Mouse (Mus musculus) induced T-regulatory cell, adult 2 months (primary cell): ENCODE data around the gene Adk.
"Not testable (repeated sequence)": the region's sequence is repeated elsewhere in the genome, so short reads cannot be mapped to it uniquely, and the experiment has no call there.

Experiments used
- DNase-seq: peaks from one replicate; pipeline ENCODE4 v3.0.0-alpha.2; 2012; ENCODE audit warnings: low read depth

The Adk gene

DNA sequence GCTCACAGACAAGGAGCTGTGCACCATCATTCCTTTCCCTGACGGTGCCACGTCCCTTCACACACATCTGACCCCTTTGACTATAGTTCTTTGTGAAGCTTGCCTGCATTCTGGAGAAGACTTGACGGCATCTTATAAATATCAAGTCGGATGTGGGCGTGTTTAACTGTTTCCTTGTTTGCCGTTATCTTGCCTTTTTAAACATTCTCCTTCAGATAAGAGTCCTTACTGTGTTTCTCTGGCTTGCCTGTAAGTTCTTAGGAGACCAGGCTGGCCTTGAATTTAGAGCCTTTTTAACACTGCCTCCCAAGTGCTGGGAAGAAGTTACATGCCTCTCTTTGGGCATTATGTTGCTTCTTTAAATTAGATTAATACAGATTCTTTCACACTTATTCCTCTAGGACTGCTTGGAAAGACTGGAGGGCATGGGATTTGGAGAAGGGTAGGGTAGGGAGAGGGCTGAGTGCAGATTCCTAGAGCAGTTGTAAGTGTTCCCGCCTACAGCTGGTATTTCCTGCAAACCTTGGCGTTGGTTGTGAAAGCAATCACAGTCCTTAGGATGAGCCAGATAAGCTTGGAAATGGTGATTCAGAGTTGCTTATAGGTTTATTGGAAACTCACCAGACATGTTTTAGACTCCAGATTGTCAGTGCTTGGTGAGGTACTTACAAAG is 13.3 kb downstream of the Adk start:
- DNase-seq: no peak

DNA sequence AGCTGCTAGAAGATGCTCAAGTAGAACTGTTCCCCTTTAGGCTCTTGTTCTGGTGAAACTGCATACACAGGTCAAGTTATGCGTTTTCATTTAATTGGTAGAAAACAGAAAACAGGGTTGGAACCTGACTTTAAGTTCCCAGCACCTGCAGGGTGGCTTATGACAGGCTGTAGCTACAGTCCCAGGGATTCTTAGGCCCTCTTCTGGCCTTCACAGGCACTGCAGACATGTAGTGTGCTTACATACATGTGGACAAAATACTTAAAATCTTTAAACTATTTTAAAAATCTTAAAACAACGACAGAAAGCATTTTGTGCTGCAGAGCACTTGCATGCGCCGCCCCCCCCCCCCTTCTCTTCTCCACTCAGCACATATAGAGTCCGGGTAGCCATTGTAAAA is 17.2 kb downstream of the Adk start:
- DNase-seq: peak; percentile 48

DNA sequence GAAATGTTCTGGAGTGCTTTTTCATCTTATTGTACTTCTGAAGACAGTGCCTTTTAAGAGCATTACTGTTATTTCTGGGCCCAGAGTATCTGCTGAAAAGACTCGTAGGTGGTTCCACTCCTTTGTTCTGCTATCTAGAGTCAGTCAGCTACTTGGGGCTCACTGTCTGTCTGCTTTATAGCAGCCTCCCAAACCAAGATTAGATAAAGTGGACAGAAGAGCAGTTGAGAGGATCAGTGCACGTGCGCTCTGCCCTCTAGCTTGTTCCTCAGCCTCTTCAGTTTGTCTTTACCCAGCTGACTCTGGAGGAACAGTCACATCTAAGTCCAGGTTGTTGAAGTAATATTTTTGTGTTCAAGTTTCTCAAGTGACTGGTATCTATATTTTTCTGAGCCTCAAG is 21.6 kb downstream of the Adk start:
- DNase-seq: no peak

DNA sequence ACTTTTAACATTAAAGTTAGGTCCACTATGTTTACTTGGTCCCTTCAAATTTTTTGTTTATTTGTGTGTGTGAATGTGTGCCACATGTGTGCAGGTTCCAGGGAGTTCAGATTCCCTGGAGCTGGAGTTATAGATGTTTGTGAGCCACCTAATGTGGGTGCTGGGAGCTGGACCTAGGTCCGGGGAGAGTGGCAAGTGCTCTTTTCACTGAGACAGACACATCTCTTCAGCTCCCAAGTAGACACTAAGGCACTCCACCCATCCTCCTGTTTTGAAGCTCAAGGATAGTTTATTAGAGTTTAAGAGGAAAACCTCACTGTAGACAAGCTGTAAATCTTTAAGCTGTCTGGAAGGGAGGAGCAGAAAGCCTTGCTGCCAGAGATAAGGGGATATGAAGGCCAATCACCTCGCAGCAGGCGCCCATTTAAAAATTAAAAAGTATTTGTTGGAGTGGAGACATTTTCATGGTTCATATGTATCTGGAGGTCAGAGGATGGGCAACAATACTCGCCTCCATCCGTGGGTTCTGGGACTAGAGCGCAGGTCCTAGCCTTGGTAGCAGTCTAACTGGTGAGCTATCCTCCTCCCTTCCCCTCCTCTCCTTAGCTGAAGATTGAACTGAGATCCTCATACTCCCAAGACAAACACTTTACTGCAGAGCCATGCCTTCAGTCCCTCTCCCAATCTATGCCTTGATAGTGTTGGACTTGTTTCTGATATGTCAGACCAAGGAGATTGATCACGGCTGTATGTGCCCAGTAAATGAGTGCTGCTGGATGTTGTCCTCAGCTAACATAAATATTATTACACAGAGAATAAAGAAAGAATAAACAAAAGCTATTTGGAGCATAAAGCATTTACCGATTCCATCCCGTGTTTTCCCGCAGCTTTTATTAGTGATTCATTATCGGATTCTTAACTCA is 22.3 kb downstream of the Adk start:
- DNase-seq: peak; percentile 16

DNA sequence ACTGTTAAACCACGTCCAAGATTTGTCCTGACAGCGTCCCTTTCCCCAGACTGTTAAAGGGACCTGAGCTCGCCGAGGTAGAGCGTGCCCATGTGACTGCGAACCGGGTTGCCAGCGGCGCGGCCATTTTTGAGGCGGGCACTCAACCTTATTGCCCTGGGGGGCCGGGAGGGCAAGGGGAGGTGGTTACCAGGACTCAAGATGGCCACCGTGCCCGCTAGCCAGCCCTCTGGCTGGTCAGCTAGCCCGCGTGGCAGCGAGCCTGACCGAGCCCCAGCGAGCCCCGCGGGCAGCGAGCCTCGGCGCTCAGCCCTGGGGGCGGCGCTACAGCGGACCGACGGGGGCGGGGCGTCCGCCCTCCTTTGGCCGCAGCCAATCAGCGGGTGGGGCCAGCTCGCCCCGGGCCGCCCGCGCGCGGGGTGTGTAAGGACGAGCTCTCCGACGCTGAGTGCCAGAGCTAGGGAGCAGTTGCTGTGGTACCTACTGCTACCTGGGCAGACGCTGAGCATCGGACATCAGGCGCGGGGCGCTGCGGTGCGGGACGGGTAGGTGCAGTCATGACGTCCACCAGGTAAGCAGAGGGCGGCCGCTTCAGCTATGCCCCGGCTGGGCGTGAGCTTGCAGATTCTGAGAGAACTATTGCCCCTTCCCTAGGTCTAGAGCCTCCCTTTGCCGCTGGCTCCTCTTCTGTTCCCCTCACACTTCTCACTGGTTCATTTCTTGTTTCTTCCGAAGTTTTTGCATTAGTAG is 23.6 kb downstream of the Adk start:
- DNase-seq: peak; percentile 94

DNA sequence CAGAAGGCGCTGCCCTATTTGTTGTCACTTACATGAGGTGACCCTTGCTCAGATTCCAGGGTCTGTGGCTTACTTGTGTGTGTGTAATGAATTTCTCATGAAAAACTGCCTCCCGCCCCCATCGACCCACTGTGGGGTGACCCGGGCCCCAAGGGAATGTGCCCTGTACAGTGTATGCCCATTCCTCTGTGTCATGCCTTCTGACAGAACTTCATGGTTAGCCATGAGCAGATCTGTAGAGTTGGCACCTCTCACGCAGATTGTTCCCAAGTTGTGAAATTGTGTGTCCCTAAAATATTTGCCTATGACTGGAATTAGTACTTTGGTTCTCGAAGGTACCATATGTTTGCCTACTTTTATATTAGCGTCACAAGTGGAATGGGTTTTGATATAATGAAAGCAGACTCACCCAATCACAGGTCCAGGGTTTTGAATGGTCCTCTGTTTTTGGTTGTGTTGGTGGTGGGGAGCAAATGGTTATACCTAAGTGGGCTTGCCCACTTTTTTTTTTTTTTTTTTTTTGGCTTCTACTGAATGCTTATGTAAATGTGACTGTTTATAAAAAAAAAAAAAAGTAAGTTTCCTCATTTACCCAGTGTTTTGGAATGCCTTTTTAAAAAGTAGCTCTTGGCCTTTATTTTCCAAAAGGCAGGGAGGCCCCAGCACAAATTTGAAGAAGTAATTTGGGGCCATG is 24.3 kb downstream of the Adk start:
- no peak for DNase-seq

DNA sequence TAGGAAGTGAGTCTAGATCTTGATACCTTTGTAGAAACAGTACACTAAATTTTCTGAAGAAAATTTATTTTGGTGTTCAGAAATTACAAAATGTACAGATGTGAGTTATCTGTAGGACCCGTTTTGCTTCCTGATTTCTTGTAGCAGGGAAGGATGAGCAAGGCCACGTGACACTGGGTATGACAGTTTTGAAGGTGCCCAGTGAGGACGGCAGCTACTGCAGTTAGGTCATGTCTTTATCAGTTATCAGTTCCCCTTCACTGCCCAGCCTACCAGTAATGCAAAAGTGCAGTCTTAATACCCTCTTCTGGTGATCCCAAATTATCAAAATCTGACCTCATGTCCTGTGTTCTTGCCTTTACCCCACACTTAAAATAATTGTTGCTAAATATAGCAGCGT is 25.6 kb downstream of the Adk start:
- peak; percentile 31 for DNase-seq

DNA sequence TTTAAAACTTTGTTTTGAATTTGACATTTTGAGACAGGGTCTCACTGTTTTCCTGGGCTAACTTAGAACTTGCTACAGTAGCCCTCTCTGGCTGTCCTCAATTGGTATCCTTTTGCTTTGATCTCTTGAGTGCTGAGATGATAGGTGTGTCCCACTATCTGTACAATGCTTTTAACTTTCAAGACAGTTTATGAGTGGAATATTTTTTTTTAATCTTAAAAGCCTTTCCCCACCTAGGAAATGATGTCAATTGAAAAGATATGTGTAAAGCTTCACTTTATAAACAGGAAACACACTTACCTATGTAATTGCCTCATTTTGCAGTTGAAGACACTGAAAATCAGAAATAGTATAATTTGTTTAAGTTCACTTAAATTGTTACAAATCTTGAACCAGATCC is 26.1 kb downstream of the Adk start:
- peak; percentile 64 for DNase-seq

DNA sequence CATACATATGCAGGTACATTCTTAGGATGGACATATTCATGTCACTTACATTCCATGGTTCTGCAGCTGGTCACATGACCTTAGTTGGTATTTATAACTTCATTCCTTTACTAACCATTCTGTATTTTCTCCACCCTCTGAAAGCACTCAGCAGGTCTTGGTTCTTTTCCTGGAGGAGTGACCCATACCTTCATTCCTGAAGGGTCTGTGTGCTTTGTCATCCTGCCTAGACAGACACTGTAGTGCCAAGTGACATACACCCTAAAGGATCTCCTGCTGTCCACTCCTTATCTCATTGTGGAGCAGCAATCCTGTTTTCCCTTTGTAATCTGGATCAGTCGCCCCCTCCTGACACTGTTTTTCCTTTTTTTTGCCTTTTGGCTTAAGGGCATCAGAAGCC is 30.4 kb downstream of the Adk start:
- no peak for DNase-seq

DNA sequence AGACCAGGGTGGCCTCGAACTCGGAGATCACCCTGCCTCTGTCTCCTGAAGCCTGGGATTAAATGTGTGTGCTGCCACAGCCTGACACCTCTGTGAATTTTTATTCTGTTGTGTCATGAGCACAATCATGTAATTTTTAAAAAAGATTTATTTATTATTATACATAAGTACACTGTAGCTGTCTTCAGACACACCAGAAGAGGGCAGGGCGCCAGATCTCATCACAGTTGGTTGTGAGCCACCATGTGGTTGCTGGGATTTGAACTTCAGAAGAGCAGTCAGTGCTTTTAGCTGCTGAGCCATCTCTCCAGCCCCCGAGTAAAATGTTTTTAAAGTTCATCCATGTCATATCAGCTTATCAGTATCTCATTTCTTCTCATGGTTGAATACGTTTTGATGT is 33.3 kb downstream of the Adk start:
- no peak for DNase-seq

DNA sequence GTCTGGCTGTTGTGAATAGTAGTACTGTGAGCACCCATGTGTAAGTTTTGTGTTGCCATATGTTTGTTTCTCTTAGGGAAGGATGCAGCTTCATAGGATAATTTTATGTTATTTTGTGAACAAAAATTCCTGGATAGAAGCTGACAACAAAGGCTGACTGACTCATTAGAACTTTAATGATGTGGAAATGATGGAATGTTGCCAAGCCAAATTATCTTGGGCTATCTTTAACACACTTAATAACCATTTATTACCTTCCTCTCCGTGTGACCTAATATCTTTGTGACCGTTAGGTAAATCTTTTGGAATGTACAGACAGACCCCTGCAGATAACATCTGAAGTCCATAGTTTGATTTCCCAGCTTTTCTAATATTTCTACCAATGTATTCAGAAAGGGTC is 33.7 kb downstream of the Adk start:
- no peak for DNase-seq

DNA sequence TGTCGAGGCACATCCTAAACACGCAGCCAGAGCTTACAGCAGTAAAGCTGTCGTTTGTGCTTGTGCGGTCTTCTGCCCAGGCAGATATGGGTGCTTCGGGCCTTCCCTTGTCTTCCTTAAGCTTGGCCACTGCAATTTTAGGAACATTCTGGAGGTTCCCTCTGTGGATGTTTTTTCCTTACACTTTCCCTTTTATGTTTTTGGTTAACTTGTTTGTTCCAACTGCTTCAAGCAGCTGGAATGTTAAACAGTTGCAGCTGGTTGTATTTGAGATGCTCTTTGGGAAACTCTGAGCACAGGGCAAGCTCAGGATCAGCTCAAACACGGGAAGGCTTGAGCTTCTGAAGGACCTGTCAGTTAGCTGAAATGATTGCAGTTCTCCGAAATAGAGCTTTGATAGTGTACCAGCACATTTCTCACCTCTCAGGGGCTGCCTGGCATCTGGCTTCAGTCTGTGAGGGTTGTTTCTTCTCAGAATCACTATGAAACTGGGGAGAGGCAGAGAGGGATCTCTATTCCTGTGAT is 34.5 kb downstream of the Adk start:
- no peak for DNase-seq

DNA sequence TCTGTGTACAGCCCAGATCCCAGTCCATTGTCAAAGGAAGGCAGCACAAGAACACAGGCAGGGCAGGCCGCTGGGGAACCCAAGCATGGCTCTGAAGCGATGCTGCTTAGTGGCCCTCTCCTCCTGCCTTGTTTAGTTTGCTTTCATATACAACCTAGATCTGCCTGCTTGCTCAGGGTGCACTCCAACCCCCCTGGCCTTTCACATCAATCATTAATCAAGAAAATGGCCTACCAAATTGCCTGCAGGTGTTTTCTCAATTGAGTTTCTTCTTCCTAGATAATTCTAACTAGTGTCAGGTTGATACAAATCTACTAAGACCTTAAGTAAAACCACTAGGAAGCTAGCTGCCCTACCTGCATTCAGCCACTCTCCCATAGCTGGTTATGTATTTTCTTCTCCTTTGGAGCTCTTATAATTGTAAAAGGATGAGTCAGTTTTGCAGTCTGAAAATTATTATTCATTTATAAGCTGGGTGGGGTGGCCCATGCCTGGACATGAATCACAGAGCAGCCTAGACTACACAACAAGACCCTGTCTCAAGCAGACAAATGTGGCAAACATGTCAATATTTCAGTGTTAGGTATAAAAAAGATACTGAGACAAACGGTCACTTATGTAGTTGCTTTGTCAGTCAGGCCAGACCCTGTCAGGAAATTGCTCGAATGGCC is 35.2 kb downstream of the Adk start:
- no peak for DNase-seq

DNA sequence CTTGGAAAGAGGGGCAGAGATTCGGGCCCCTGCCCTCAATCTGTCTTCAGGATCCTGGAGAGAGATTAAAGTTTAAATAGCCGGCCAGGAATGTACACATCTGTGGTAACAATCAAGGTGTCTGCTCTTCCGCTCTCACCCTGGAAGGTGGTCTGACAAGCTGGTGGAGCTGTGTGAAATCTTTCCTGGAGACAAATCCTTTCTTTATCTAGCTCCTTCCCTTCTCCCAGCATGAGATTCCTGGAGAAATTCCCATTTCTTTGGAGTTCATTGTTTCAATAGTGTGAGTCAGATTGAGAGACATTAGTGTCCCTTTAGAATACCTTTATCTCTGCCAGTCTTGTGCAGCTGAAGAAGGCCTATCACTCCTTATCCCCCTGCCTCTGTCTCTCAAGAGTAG is 36.4 kb downstream of the Adk start:
- DNase-seq: no peak

DNA sequence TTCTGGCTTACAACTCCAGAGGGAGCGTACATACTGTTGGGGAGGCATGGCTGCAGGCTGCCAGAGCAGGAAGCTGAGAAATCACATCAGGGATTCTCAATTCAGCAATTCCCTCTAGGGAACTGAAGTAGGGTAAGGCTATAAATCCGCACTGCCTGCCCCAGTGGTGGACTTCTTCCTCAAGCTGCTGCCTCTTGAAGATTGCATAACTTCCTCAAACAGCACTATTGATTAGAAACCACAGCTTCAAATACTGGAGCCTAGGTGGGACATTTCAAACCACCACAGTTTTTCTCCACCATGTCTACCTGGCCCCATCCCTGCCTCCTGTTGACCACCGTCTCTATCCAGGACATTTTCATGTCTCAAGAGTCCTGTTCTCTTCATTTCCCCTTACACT is 38.0 kb downstream of the Adk start:
- no peak for DNase-seq

DNA sequence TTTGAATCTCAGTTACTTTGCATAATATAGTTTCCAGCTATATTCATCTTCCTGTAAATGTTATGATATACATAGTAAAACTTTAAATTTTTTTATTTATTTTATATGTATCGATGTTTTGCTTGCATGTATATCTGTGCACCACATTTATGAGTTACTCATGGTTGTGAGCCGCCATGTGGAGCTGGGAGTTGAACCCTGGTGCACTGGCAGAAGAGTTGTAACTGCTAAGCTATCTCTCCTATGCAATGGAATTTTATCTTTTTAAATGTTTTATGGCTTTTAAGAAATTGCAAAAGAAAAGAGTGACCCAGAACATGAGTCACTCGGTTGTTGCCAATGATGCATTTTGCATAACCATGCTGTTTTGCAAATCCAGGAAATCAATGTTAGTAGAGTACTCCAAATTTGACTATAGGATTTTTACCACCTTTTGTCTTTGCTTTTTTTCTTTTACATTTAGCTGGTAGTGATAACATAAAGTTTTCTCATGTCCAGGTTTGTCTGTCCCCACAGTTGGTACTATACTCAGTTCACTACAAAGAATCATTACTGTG is 38.6 kb downstream of the Adk start:
- no peak for DNase-seq

DNA sequence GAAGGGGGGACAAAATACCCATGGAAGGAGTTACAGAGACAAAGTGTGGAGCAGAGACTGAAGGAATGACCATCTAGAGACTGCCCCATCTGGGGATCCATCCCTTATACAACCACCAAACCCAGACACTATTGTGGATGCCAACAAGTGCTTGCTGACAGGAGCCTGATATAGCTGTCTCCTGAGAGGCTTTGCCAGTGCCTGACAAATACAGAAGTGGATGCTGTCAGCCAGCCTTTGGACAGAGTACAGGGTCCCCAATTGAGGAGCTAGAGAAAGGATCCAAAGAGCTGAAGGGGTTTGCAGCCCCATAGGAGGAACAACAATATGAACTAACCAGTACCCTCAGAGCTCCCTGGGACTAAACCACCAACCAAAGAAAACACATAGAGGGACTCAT is 41.8 kb downstream of the Adk start:
- DNase-seq: not testable (repeated sequence)

DNA sequence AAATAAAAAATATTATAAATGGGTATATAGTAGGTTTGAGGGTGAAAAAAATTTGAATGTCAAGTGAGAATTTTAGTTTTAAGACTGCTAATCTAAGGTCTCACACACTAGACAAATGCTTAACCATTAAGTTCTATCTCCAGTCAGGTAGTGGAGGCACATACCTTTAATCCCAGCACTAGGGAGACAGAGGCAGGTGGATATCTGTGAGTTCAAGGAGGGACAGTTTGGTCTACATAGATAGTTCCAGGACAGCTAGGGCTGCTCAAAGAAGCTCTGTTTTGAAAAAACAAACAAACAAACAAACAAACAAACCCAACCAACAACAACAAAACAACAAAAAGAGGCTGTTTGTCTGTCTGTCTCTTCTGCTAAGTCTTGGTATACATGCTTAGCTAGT is 43.9 kb downstream of the Adk start:
- DNase-seq: no peak

DNA sequence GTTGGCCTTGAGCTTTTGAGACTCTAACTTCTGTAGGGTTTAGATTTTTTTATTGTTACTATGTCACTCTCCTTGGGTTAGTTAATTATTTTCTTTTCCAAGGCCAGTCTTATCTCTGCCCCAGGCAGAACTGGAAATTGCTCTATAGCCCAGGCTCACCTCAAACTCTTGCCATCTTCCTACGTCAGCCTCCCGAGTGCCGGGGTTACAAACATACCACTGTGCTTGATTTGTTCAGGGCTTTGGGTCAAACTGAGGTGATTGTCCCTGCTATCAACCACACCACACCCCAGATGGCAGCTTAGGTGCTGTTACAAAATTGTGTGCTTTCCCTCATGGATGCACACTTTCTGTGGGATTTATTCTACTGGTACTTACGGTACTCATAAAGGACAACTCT is 44.3 kb downstream of the Adk start:
- DNase-seq: no peak

DNA sequence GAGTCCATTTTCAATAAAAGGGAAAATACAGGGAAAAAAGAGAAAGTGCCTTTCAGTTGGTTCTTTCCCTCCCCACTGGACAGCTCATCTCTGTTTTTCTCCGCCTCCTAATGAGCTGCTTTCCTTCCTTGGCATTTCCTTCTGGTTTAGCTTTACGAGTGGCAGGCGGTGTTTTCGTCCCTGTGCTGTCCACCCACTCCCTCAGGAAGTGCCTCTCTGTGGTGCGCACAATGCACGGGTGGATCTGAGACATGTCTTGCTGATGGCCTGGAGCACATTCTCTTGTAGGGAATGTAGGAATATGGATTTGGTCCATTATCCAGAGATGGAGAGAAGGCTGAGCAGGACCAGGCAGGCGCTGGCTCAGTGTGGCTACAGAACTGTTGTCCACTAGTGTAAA is 47.0 kb downstream of the Adk start:
- DNase-seq: no peak

DNA sequence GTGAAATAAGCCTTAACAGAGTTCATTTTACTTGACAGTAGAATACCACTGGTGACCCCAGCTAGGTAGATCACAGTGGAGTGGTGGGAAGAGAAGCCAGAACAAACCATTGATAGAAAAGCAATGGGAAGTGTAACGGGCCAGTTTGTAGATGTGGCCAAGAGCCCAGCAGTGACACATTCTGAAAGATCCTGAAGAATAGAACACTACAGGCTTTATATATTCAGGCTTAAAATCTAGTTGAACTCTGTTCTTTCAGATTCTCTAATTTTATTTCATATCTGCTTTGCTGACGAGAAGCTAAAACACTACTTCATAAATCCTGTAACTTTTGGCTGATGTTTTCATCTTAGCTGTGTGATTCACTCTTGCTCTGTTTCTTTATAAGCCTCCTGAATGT is 48.5 kb downstream of the Adk start:
- DNase-seq: no peak
